Mouse (Mus musculus) frontal cortex, postnatal 36 days (tissue): ENCODE measurements at regions not wholly inside any gene's neighbourhood (a gene's known extent, or its start where the extent isn't known, plus 50 kb on each side); places are given as distances from the start of the nearest gene placed in this dataset.
"Not testable (repeated sequence)": the region's sequence is repeated elsewhere in the genome, so short reads cannot be mapped to it uniquely, and the experiment has no call there.

Source experiments
- DNase-seq, 2 experiments: peaks; one replicate each; pipeline ENCODE4 v3.0.0; 2022; ENCODE audit warnings: low spot score in 2 of 2

- DNase-seq: no peak
Measured at GRCm38 (mm10) chr3:49686182-49686895, 70.8 kb downstream of the Pcdh18 start.

GRCm38 (mm10) chr3:49674921-49675320 lies 82.2 kb downstream of the Pcdh18 start:
- no peak for DNase-seq

GRCm38 (mm10) chr3:49672685-49673184 lies 84.4 kb downstream of the Pcdh18 start:
- DNase-seq: peak in 1 of 2 experiments; percentile 13

- DNase-seq: no peak
Measured at GRCm38 (mm10) chr3:49667543-49668338, 89.4 kb downstream of the Pcdh18 start.

GRCm38 (mm10) chr3:49666516-49666915 lies 90.6 kb downstream of the Pcdh18 start:
- no peak for DNase-seq

- DNase-seq: no peak
Measured at GRCm38 (mm10) chr3:49648895-49649175, 108.3 kb downstream of the Pcdh18 start.

- no peak for DNase-seq
Measured at GRCm38 (mm10) chr3:49648040-49648894, 108.9 kb downstream of the Pcdh18 start.

- no peak for DNase-seq
Measured at GRCm38 (mm10) chr3:49644993-49645392, 112.1 kb downstream of the Pcdh18 start.

- no peak for DNase-seq
Measured at GRCm38 (mm10) chr3:49643871-49644270, 113.3 kb downstream of the Pcdh18 start.

GRCm38 (mm10) chr3:49641966-49642758 lies 115.0 kb downstream of the Pcdh18 start:
- peak; percentile 9 to 42 for DNase-seq

- no peak for DNase-seq
Measured at GRCm38 (mm10) chr3:49641411-49641810, 115.7 kb downstream of the Pcdh18 start.

GRCm38 (mm10) chr3:49638601-49639000 lies 118.5 kb downstream of the Pcdh18 start:
- no peak for DNase-seq

GRCm38 (mm10) chr3:49636676-49637075 lies 120.4 kb downstream of the Pcdh18 start:
- DNase-seq: no peak

GRCm38 (mm10) chr3:49592706-49593451 lies 164.2 kb downstream of the Pcdh18 start:
- DNase-seq: no peak

GRCm38 (mm10) chr3:49590234-49590633 lies 166.9 kb downstream of the Pcdh18 start:
- DNase-seq: no peak

GRCm38 (mm10) chr3:49586531-49587168 lies 170.5 kb downstream of the Pcdh18 start:
- DNase-seq: peak in 1 of 2 experiments; percentile 6

- DNase-seq: not testable (repeated sequence)
Measured at GRCm38 (mm10) chr3:49585962-49586361, 171.2 kb downstream of the Pcdh18 start.

- DNase-seq: no peak
Measured at GRCm38 (mm10) chr3:49566769-49567729, 190.1 kb downstream of the Pcdh18 start.

GRCm38 (mm10) chr3:49527642-49528041 lies 229.5 kb downstream of the Pcdh18 start:
- no peak for DNase-seq
